Mouse (Mus musculus): ENCODE data around the gene Gm21258. TPM values are rescaled to one million over a fixed set of nuclear protein-coding genes. Genes with fewer than 3 reads are reported as not detected.
"Not testable (repeated sequence)": the region's sequence is repeated elsewhere in the genome, so short reads cannot be mapped to it uniquely, and the experiment has no call there.

Gm21258 gene
- polyA plus RNA-seq (2015; fragmentation: Nextera tagmentation; extraction: Ambion mirVana), result not detected in 2 replicates

GRCm38 (mm10) chrY:52779740-52780139 lies at the start of gene Gm21258:
Gm21258 (plus strand) TSS chrY:52780040.
- not testable (repeated sequence) for H3K9me3 ChIP-seq (replicated peaks); H3K36me3 ChIP-seq; H3K9ac ChIP-seq (replicated peaks); H3K4me3 ChIP-seq (replicated peaks); H3K27me3 ChIP-seq (replicated peaks); H3K27ac ChIP-seq (replicated peaks); ATAC-seq (ENCODE audit: low FRiP score); H3K4me1 ChIP-seq; H3K4me2 ChIP-seq
- WGBS, result no CpG with 5 or more reads among the region's 6 CpGs

Data from neural tube, embryonic 15.5 days (tissue).